Mouse (Mus musculus) intestine, embryonic 15.5 days (tissue): ENCODE data around the gene Insl3. TPM values are rescaled to one million over a fixed set of nuclear protein-coding genes. Genes with fewer than 3 reads are reported as not detected.
A peak's percentile ranks its signal among the peaks of the same experiment; 100 is the strongest.
"Not testable (repeated sequence)": the region's sequence is repeated elsewhere in the genome, so short reads cannot be mapped to it uniquely, and the experiment has no call there.

Source experiments
- ATAC-seq: fragments of 200-750 bp; cut with Nextera tagmentation; 2 replicates; pipeline ENCODE4 v1.8.0; 2017; ENCODE audit warnings: moderate TSS enrichment, moderate library complexity
- H3K27ac ChIP-seq: fragments of 300-500 bp; sonication (generic); 2 replicates; pipeline ENCODE4 v1.5.1; 2015; ENCODE audit warnings: mild to moderate bottlenecking, inconsistent platforms
- H3K27me3 ChIP-seq: fragments of 300-500 bp; sonication (generic); replicated peaks from 2 replicates; pipeline ENCODE4 v1.6.1; 2015; ENCODE audit warnings: inconsistent platforms
- H3K36me3 ChIP-seq: fragments of 300-500 bp; sonication (generic); 2 replicates; pipeline ENCODE4 v1.6.1; 2015; ENCODE audit warnings: inconsistent platforms
- H3K4me1 ChIP-seq: fragments of 300-500 bp; sonication (generic); replicated peaks from 2 replicates; pipeline ENCODE4 v1.6.1; 2015; ENCODE audit warnings: inconsistent platforms
- H3K4me2 ChIP-seq: fragments of 300-500 bp; sonication (generic); replicated peaks from 2 replicates; pipeline ENCODE4 v1.6.1; 2015; ENCODE audit warnings: mild to moderate bottlenecking, inconsistent platforms
- H3K4me3 ChIP-seq: fragments of 300-500 bp; sonication (generic); replicated peaks from 2 replicates; pipeline ENCODE4 v1.5.1; 2015; ENCODE audit warnings: inconsistent platforms
- H3K9ac ChIP-seq: fragments of 300-500 bp; sonication (generic); 2 replicates; pipeline ENCODE4 v1.6.1; 2015; ENCODE audit warnings: inconsistent platforms
- H3K9me3 ChIP-seq: fragments of 300-500 bp; sonication (generic); 2 replicates; pipeline ENCODE4 v1.6.1; 2016; ENCODE audit warnings: inconsistent platforms
- WGBS: fragments of 180-500 bp; shearing (Covaris S2); methylation state at CpG from one replicate; pipeline ENCODE4 v1.1.7; 2015; 5-methylcytosine and 5-hydroxymethylcytosine counted together
- polyA plus RNA-seq: library from polyadenylated mRNA; unstranded; fragments of >200 nt; fragmentation: Nextera tagmentation; extraction: Ambion mirVana; gene quantifications from 2 replicates; pipeline ENCODE4 v1.2.1, GENCODE M21; 2015

Gene Insl3
- polyA plus RNA-seq, 1 experiment from 2014 or later = 1.2 TPM

DNA sequence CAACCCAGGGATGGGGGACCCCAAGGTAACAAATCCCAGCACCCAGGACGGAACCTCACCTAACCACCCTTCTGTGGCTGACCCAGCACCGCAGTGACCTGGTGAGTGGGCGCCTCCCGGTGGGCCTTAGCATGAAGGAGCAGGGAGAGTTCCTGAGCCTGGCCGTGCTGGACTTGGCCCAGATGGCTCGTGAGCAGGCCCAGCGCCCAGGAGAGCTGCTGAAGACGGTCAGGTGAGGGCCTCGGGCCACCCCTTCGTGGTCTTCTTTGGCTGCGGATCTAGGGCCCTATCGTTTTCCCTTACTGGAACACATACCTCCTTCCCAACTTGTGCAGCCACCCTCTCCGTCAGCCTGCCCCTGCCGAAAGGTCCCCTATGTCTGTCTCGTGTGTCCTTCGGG lies 9.9 kb upstream of the Insl3 start:
- Histone ChIP-seq H3K27ac (no peak overlapping the region), H3K4me1 (peaks cover 25% of the 10 kb centered on the region), H3K27me3 (peaks cover 55% of the 10 kb centered on the region), H3K9me3 (no peaks in the 10 kb centered on the region), H3K4me2 (peak overlapping the region; percentile 68), H3K9ac (peak overlapping the region; percentile 26; the same call in 1 of the 2 replicates), H3K4me3 (peak overlapping the region; percentile 30), H3K36me3 (no peaks in the 10 kb centered on the region)
- ATAC-seq = no peak
- 27% methylated on average over 16 of the region's 16 CpGs for WGBS

DNA sequence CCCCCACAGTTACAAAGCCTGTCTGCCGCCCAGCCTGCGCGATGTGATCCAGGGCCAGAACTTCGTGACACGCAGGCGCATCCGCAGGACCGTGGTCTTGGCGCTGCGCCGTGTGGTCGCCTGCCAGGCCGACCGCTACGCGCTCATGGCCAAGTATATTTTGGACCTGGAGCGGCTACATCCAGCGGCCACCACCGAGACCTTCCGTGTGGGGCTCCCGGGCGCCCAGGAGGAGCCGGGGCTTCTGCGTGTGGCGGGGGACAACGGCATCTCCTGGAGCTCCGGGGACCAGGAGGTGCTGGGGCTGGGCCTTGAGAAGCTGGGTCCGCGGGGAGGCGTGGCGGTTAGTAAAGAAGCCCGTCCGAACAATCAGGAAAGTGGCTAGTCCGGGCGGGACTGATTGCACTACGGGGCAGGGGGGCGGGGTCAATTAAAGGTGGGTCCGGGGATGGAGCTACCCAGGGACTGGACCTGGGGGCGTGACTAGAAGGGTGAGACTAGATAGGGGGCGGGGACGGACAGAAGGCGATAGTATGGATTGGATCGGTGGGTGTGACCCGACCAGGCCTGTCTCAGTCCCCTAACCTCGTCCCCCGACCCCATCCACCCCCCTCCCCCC lies 9.4 kb upstream of the Insl3 start:
- Histone ChIP-seq H3K27me3 (peaks cover 60% of the 10 kb centered on the region), H3K4me3 (peak overlapping the region; percentile 30), H3K27ac (no peak overlapping the region), H3K36me3 (no peaks in the 10 kb centered on the region), H3K4me2 (peak overlapping the region; percentile 68), H3K9me3 (no peaks in the 10 kb centered on the region), H3K4me1 (peaks cover 25% of the 10 kb centered on the region), H3K9ac (peak overlapping the region; percentile 26)
- WGBS = 7% methylated on average over 46 of the region's 46 CpGs
- ATAC-seq = no peak

DNA sequence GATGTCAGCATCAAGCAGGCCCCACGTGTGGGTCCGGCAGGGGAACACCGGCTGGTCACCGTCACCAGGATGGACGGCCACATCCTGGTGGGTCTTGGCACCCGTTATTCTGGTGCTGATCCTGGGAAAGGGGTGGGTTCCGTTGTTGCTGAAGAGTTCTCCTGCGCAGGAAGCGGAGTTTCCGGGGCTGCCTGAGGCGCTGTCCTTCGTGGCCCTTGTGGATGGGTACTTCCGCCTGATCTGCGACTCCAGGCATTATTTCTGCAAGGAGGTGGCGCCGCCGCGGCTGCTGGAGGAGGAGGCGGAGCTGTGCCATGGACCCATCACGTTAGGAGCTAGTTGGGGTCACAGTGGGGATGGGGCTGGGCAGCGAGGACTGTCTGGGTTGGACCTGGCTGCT lies 8.5 kb upstream of the Insl3 start:
- peak overlapping the region; percentile 37; the same call in 1 of the 2 replicates for H3K4me2 ChIP-seq

GRCm38 (mm10) chr8:71681369-71681915 lies 7.6 kb upstream of the Insl3 start:
- ATAC-seq = no peak
- no peak overlapping the region for H3K9ac ChIP-seq
- H3K9me3 ChIP-seq = no peaks in the 10 kb centered on the region
- peaks cover 28% of the 10 kb centered on the region for H3K4me1 ChIP-seq
- H3K27ac ChIP-seq = no peak overlapping the region
- H3K4me3 ChIP-seq = no peak overlapping the region
- 27% methylated on average over 18 of the region's 18 CpGs for WGBS
- H3K4me2 ChIP-seq = no peak overlapping the region
- peaks cover 78% of the 10 kb centered on the region for H3K27me3 ChIP-seq
- no peaks in the 10 kb centered on the region for H3K36me3 ChIP-seq

More for the DNA sequence above, 8.5 kb upstream of the Insl3 start:
- Histone ChIP-seq H3K4me1 (peaks cover 25% of the 10 kb centered on the region), H3K9me3 (no peaks in the 10 kb centered on the region), H3K27me3 (peaks cover 68% of the 10 kb centered on the region), H3K4me3 (0 out of 2 replicates have a peak overlapping the region, but pooled peaks have one; percentile 6), H3K36me3 (no peaks in the 10 kb centered on the region), H3K9ac (no peak overlapping the region), H3K27ac (no peak overlapping the region)
- no peak for ATAC-seq
- 20% methylated on average over 21 of the region's 21 CpGs for WGBS

DNA sequence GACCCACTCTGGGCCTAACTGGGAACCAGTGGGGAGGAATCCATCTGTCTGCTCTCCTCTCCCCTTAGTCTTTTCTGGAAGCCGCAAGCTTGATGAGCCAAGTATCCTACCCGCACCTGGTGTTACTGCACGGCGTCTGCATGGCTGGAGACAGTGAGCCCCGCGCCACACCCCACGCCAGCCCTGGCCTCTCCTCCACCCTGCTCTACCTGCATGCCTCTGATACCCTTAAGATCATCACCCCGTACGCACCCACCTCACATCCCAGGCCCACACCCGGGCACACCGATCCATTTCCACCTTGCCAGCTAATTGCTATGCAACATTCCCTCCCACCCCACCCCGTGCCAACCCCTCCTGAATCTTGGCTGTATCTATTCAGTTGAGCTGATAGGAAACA lies 6.2 kb upstream of the Insl3 start:
- ATAC-seq = no peak
- Histone ChIP-seq H3K9ac (no peak overlapping the region), H3K27ac (no peak overlapping the region), H3K4me2 (no peak overlapping the region), H3K4me1 (peaks cover 33% of the 10 kb centered on the region), H3K9me3 (no peaks in the 10 kb centered on the region), H3K36me3 (no peaks in the 10 kb centered on the region), H3K27me3 (peaks cover 92% of the 10 kb centered on the region), H3K4me3 (no peak overlapping the region)
- WGBS = 70% methylated on average over 12 of the region's 12 CpGs

DNA sequence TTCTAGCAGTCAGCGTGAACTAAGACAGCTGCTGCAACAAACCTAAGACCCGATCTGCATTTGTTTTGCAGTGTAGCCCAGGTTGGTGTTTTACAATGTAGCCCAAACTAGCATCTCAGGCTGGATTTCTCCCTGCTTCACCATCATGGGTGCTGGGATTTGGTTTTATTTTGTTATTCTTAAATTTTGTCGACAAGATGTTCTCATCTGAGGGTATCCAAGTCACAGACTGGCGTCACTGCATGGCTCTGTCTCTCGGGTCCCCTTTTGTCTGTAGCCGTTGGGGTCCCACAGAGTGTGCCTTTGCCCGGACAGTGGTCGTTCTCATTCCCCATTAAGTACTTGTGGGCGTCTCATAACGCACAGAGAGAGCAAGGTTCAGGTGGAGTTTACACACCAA lies 4.3 kb upstream of the Insl3 start:
- H3K4me2 ChIP-seq = no peak overlapping the region
- 24% methylated on average over 10 of the region's 10 CpGs for WGBS
- no peak overlapping the region for H3K9ac ChIP-seq
- H3K9me3 ChIP-seq = no peaks in the 10 kb centered on the region
- H3K36me3 ChIP-seq = no peaks in the 10 kb centered on the region
- H3K4me1 ChIP-seq = peaks cover 31% of the 10 kb centered on the region
- no peak overlapping the region for H3K27ac ChIP-seq
- peaks cover 95% of the 10 kb centered on the region for H3K27me3 ChIP-seq
- no peak overlapping the region for H3K4me3 ChIP-seq
- no peak for ATAC-seq

DNA sequence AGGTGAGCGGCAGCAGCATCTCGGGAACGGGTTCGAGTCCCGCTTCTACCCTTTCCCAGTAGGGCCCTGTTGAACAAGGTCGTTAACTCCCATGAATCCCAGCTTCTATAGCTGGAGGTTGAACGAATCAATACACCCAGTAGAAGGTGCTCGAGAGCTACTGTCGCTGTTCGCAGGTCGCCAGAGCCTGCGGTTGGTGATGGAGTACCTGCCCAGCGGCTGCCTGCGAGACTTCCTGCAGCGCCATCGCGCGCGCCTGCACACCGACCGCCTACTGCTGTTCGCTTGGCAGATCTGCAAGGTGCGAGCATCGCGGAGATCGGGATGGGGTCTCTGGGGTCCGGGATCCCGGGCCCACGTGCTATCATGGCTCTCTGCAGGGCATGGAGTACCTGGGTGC lies 3.4 kb upstream of the Insl3 start:
- Histone ChIP-seq H3K4me1 (peaks cover 27% of the 10 kb centered on the region), H3K9ac (no peak overlapping the region), H3K4me2 (peak overlapping the region; percentile 58), H3K27ac (no peak overlapping the region), H3K4me3 (peak overlapping the region; percentile 28), H3K36me3 (no peaks in the 10 kb centered on the region), H3K27me3 (peaks cover 99% of the 10 kb centered on the region), H3K9me3 (no peaks in the 10 kb centered on the region)
- WGBS = 4% methylated on average over 29 of the region's 29 CpGs
- peak; percentile 11 for ATAC-seq

GRCm38 (mm10) chr8:71686143-71686734 lies 2.8 kb upstream of the Insl3 start:
- H3K9ac ChIP-seq = no peak overlapping the region
- H3K36me3 ChIP-seq = no peaks in the 10 kb centered on the region
- H3K9me3 ChIP-seq = no peaks in the 10 kb centered on the region
- H3K4me1 ChIP-seq = peaks cover 24% of the 10 kb centered on the region
- peak overlapping the region; percentile 28 for H3K4me3 ChIP-seq
- peak overlapping the region; percentile 58 for H3K4me2 ChIP-seq
- ATAC-seq = peak; percentile 57
- no peak overlapping the region for H3K27ac ChIP-seq
- 4% methylated on average over 23 of the region's 23 CpGs for WGBS
- peaks cover 99% of the 10 kb centered on the region for H3K27me3 ChIP-seq

- Histone ChIP-seq H3K36me3 (no peaks in the 10 kb centered on the region), H3K4me1 (peaks cover 24% of the 10 kb centered on the region), H3K4me2 (no peak overlapping the region), H3K9ac (no peak overlapping the region), H3K9me3 (no peaks in the 10 kb centered on the region), H3K27ac (no peak overlapping the region), H3K27me3 (peaks cover 100% of the 10 kb centered on the region), H3K4me3 (no peak overlapping the region)
- ATAC-seq = no peak
- WGBS = 9% methylated on average over 8 of the region's 8 CpGs
Observed at GRCm38 (mm10) chr8:71687616-71688015, 1.4 kb upstream of the Insl3 start.

- no peak overlapping the region for H3K27ac ChIP-seq
- H3K27me3 ChIP-seq = peaks cover 78% of the 10 kb centered on the region
- H3K4me1 ChIP-seq = peaks cover 16% of the 10 kb centered on the region
- H3K36me3 ChIP-seq = no peaks in the 10 kb centered on the region
- H3K4me3 ChIP-seq = no peak overlapping the region
- no peak overlapping the region for H3K4me2 ChIP-seq
- WGBS = 25% methylated on average over 30 of the region's 30 CpGs
- no peak overlapping the region for H3K9ac ChIP-seq
- no peak for ATAC-seq
- H3K9me3 ChIP-seq = no peaks in the 10 kb centered on the region
Observed at GRCm38 (mm10) chr8:71692509-71692908, 3.5 kb downstream of the Insl3 start.

DNA sequence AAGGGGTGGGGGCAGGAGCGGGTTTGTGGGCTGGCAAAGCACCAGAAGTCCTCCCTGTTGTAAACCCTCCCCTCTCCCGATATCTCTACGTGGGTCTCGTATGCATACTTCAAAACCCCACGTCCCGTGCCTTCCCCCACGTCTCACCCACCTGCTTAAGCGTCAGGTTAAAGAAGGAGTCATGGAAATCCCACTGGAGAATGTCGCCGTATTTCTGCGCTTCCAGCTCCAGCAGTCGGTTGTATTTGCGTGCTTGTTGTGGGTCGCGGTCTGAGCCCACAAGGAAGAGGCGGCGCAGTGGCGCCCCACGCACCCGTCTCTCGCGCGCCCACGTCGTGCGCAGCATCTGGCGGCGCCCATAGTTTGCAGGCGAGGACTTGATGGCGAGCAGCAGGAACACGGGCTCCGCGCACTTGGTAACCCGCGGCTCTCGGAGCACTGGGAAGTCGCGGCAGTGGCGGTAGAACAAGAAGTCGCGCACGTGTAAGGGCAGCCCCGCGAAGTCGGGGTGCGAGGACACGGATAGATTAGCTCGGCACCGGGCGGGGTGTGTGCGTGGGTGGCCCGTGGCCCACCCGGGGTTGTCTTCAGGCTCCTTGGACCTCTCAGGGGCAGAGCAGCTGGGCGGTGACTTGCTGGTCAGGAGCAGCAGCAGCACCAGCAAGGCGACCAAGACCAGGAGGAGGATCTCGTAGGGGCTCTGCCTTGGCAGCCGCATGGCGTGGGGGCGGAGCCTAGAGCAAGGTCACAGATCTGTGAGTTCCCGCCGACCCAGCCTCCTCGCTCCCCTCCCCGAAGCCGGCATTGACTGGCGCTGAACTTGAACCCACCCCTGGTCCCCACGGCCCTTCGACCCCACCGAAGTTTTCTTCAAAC lies 4.4 kb downstream of the Insl3 start:
- no peaks in the 10 kb centered on the region for H3K9me3 ChIP-seq
- H3K36me3 ChIP-seq = no peaks in the 10 kb centered on the region
- 16% methylated on average over 68 of the region's 68 CpGs for WGBS
- H3K4me2 ChIP-seq = peak overlapping the region; percentile 43
- peak; percentile 48; the same call in 1 of the 2 replicates for ATAC-seq
- H3K9ac ChIP-seq = no peak overlapping the region
- peaks cover 12% of the 10 kb centered on the region for H3K4me1 ChIP-seq
- peaks cover 69% of the 10 kb centered on the region for H3K27me3 ChIP-seq
- peak overlapping the region; percentile 14 for H3K4me3 ChIP-seq
- no peak overlapping the region for H3K27ac ChIP-seq

DNA sequence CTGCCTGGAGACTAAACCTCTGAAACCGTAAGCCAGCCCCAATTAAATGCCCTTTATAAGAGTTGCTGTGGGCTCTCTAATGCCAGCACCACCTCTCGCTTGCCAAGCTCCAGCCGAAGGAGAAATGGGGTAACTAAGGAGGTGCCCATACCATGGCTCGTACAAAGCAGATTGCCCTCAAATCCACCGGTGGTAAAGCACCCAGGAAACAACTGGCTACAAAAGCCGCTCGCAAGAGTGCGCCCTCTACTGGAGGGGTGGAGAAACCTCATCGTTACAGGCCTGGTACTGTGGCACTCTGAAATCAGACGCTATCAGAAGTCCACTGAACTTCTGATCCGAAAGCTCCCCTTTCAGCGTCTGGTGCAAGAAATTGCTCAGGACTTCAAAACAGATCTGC lies 6.4 kb downstream of the Insl3 start:
- not testable (repeated sequence) for H3K4me1 ChIP-seq, H3K9ac ChIP-seq, H3K9me3 ChIP-seq, H3K36me3 ChIP-seq, H3K4me2 ChIP-seq, H3K27ac ChIP-seq, ATAC-seq, H3K4me3 ChIP-seq
- peaks cover 58% of the 10 kb centered on the region for H3K27me3 ChIP-seq
- WGBS = 69% methylated on average over 12 of the region's 12 CpGs
